Mouse (Mus musculus) kidney, embryonic 14.5 days (tissue): ENCODE data around the gene Sepsecs. TPM values are rescaled to one million over a fixed set of nuclear protein-coding genes. Genes with fewer than 3 reads are reported as not detected.
A peak's percentile ranks its signal among the peaks of the same experiment; 100 is the strongest.

Experiments used
- ATAC-seq: fragments of 200-750 bp; cut with Nextera tagmentation; 2 replicates; pipeline ENCODE4 v1.8.0; 2017; ENCODE audit warnings: moderate number of reproducible peaks, mild to moderate bottlenecking, moderate TSS enrichment, moderate library complexity; ENCODE audit not compliant: low FRiP score, low TSS enrichment
- H3K27ac ChIP-seq: fragments of 300-500 bp; sonication (generic); 2 replicates; pipeline ENCODE4 v1.5.1; 2014; ENCODE audit warnings: low read depth, mild to moderate bottlenecking, low read length, moderate library complexity, mixed read lengths
- H3K27me3 ChIP-seq: fragments of 300-500 bp; sonication (generic); 2 replicates; pipeline ENCODE4 v1.6.1; 2014; ENCODE audit warnings: mild to moderate bottlenecking, low read length; ENCODE audit not compliant: control insufficient read depth, insufficient read depth
- H3K36me3 ChIP-seq: fragments of 300-500 bp; sonication (generic); 2 replicates; pipeline ENCODE4 v1.6.1; 2014; ENCODE audit warnings: low read length, mixed read lengths; ENCODE audit not compliant: control insufficient read depth, insufficient read depth
- H3K4me1 ChIP-seq: fragments of 300-500 bp; sonication (generic); 2 replicates; pipeline ENCODE4 v1.6.1; 2014; ENCODE audit warnings: low read length, mixed read lengths; ENCODE audit not compliant: control insufficient read depth, insufficient read depth
- H3K4me2 ChIP-seq: fragments of 300-500 bp; sonication (generic); replicated peaks from 2 replicates; pipeline ENCODE4 v1.6.1; 2014; ENCODE audit warnings: low read depth, mild to moderate bottlenecking, low read length
- H3K4me3 ChIP-seq: fragments of 300-500 bp; sonication (generic); 2 replicates; pipeline ENCODE4 v1.5.1; 2014; ENCODE audit warnings: mild to moderate bottlenecking, low read length
- H3K9ac ChIP-seq: fragments of 300-500 bp; sonication (generic); 2 replicates; pipeline ENCODE4 v1.6.1; 2014; ENCODE audit warnings: low read depth, mild to moderate bottlenecking, low read length, moderate library complexity
- H3K9me3 ChIP-seq: fragments of 300-500 bp; sonication (generic); 2 replicates; pipeline ENCODE4 v1.6.1; 2016; ENCODE audit warnings: low read length; ENCODE audit not compliant: control insufficient read depth
- WGBS: fragments of 180-500 bp; shearing (Covaris S2); extraction: QIAGEN DNeasy Blood & Tissue Kit; methylation state at CpG from one replicate; pipeline ENCODE4 v1.1.7; 2014; 5-methylcytosine and 5-hydroxymethylcytosine counted together
- polyA plus RNA-seq: library from polyadenylated mRNA; unstranded; fragments of >200 nt; fragmentation: Nextera tagmentation; extraction: Ambion mirVana; gene quantifications from 2 replicates; pipeline ENCODE4 v1.2.1, GENCODE M21; 2014

The Sepsecs gene
- polyA plus RNA-seq, 1 experiment from 2014 or later, result 9.2 TPM

GRCm38 (mm10) chr5:52636025-52636755 is 33.3 kb downstream of the Sepsecs start:
- 57% methylated on average over 11 of the region's 11 CpGs for WGBS
- Histone ChIP-seq H3K9me3 (no peaks in the 10 kb centered on the region), H3K4me2 (no peak overlapping the region), H3K9ac (no peak overlapping the region), H3K4me3 (no peak overlapping the region), H3K27me3 (no peaks in the 10 kb centered on the region), H3K36me3 (no peaks in the 10 kb centered on the region; the same call in 1 of the 2 replicates), H3K27ac (no peak overlapping the region), H3K4me1 (no peaks in the 10 kb centered on the region)
- ATAC-seq, result no peak

GRCm38 (mm10) chr5:52634017-52634416 is 35.5 kb downstream of the Sepsecs start:
- Histone ChIP-seq H3K27me3 (no peaks in the 10 kb centered on the region), H3K4me2 (no peak overlapping the region), H3K27ac (no peak overlapping the region), H3K9ac (no peak overlapping the region), H3K4me1 (no peaks in the 10 kb centered on the region), H3K9me3 (no peaks in the 10 kb centered on the region), H3K4me3 (no peak overlapping the region), H3K36me3 (no peaks in the 10 kb centered on the region)
- ATAC-seq, result peak; percentile 26; the same call in 1 of the 2 replicates
- WGBS, result 28% methylated on average over 8 of the region's 8 CpGs

- no peak for ATAC-seq
- WGBS, result 96% methylated on average over 1 of the region's 1 CpGs
These were observed 39.0 kb downstream of the Sepsecs start for GRCm38 (mm10) chr5:52630541-52630940.

GRCm38 (mm10) chr5:52629214-52629613 is 40.3 kb downstream of the Sepsecs start:
- H3K4me3 ChIP-seq, result no peak overlapping the region
- no peak for ATAC-seq
- no peak overlapping the region for H3K9ac ChIP-seq
- H3K27ac ChIP-seq, result no peak overlapping the region
- peaks cover 6% of the 10 kb centered on the region; the same call in 1 of the 2 replicates for H3K4me1 ChIP-seq
- no peaks in the 10 kb centered on the region for H3K9me3 ChIP-seq
- no peaks in the 10 kb centered on the region for H3K27me3 ChIP-seq
- H3K4me2 ChIP-seq, result no peak overlapping the region
- 82% methylated on average over 6 of the region's 6 CpGs for WGBS
- no peaks in the 10 kb centered on the region for H3K36me3 ChIP-seq

More at GRCm38 (mm10) chr5:52630541-52630940, 39.0 kb downstream of the Sepsecs start:
- H3K4me1 ChIP-seq, result peaks cover 6% of the 10 kb centered on the region; the same call in 1 of the 2 replicates
- H3K9ac ChIP-seq, result no peak overlapping the region
- no peak overlapping the region for H3K4me3 ChIP-seq
- no peak overlapping the region for H3K27ac ChIP-seq
- no peak overlapping the region for H3K4me2 ChIP-seq
- no peaks in the 10 kb centered on the region for H3K27me3 ChIP-seq
- no peaks in the 10 kb centered on the region for H3K9me3 ChIP-seq
- no peaks in the 10 kb centered on the region for H3K36me3 ChIP-seq

- H3K9ac ChIP-seq, result no peak overlapping the region
- no peak overlapping the region for H3K4me3 ChIP-seq
- H3K9me3 ChIP-seq, result no peaks in the 10 kb centered on the region
- peaks cover 6% of the 10 kb centered on the region; the same call in 1 of the 2 replicates for H3K4me1 ChIP-seq
- ATAC-seq, result no peak
- no peaks in the 10 kb centered on the region for H3K36me3 ChIP-seq
- H3K27ac ChIP-seq, result no peak overlapping the region
- H3K27me3 ChIP-seq, result no peaks in the 10 kb centered on the region
- WGBS, result 73% methylated on average over 3 of the region's 3 CpGs
- H3K4me2 ChIP-seq, result no peak overlapping the region
These were observed 40.7 kb downstream of the Sepsecs start for GRCm38 (mm10) chr5:52628783-52629182.

GRCm38 (mm10) chr5:52627713-52628112 is 41.8 kb downstream of the Sepsecs start:
- no peak overlapping the region for H3K4me2 ChIP-seq
- ATAC-seq, result no peak; the same call in 1 of the 2 replicates
- no peak overlapping the region for H3K4me3 ChIP-seq
- no peak overlapping the region for H3K9ac ChIP-seq
- WGBS, result 73% methylated on average over 8 of the region's 8 CpGs
- peaks cover 6% of the 10 kb centered on the region; the same call in 1 of the 2 replicates for H3K4me1 ChIP-seq
- no peaks in the 10 kb centered on the region for H3K27me3 ChIP-seq
- H3K9me3 ChIP-seq, result no peaks in the 10 kb centered on the region
- H3K27ac ChIP-seq, result no peak overlapping the region
- no peaks in the 10 kb centered on the region for H3K36me3 ChIP-seq

DNA sequence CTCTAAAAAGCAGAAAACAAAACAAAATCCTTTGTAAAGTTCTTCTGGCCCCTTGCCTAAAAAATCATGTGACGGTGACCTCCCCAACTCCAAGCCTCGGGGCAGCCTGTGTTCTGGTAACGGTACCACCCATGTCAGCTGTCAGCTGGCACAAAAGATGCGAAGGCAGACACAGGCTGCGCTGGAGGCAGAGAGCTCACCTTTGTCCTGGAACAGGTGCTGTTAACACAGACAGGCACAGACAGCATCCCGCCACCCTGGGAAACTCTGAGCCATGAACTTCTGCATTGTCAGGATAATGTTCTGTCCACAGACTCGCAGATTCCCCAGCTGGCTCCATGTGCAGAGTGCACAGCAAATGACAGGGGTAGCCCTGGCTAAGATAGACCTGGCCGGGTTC is 43.4 kb downstream of the Sepsecs start:
- Histone ChIP-seq H3K4me1 (peaks cover 6% of the 10 kb centered on the region; the same call in 1 of the 2 replicates), H3K27ac (no peak overlapping the region; the same call in 1 of the 2 replicates), H3K4me2 (no peak overlapping the region; the same call in 1 of the 2 replicates), H3K27me3 (no peaks in the 10 kb centered on the region), H3K9ac (no peak overlapping the region; the same call in 1 of the 2 replicates), H3K4me3 (no peak overlapping the region), H3K36me3 (no peaks in the 10 kb centered on the region), H3K9me3 (no peaks in the 10 kb centered on the region)
- no peak; the same call in 1 of the 2 replicates for ATAC-seq
- whole genome bisulfite sequencing, result 43% methylated on average over 8 of the region's 8 CpGs

DNA sequence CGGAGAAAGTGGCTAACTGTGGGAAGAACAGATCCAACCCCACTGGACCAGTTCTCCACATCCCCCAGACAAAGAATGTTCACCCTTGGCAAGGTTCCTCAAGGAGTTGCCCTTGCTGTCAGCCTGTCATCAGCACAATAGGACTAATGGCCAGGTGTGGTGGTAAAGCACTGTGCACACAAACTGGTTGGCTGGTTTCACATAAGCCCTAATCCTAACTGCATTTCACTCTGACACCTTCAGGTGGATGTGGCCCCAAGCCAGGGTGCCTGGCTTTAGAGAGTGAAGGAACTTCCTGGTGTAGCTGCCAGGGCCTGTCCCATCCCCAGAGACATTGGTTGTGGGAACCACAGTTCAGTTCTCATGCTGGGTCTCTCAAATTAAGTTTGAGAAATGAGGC is 44.6 kb downstream of the Sepsecs start:
- H3K4me1 ChIP-seq, result peaks cover 6% of the 10 kb centered on the region; the same call in 1 of the 2 replicates
- no peak overlapping the region for H3K9ac ChIP-seq
- no peak overlapping the region for H3K27ac ChIP-seq
- no peaks in the 10 kb centered on the region for H3K9me3 ChIP-seq
- WGBS, result 89% methylated on average over 1 of the region's 1 CpGs
- H3K4me3 ChIP-seq, result no peak overlapping the region
- no peak overlapping the region for H3K4me2 ChIP-seq
- no peaks in the 10 kb centered on the region for H3K36me3 ChIP-seq
- no peak for ATAC-seq
- no peaks in the 10 kb centered on the region for H3K27me3 ChIP-seq

DNA sequence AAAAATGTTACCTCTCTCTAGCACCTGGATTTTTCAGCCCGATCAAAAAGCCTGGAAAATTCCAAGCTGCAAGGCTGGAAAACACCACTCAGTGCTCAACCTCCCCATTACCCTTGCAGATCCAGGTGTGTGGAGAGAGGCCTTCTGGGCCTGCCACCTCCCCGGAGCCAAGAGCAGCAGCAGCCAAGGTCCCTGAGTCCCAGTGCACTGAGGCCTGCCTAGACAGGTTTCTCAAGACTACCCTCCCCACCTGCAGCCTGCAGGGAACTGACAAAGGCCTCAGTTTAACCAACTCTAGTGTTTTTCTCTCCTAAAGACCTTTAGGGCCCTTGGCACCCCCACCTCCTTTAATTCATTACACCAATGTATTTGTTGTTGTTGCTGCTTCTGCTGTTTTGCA is 46.4 kb downstream of the Sepsecs start:
- WGBS, result 86% methylated on average over 2 of the region's 2 CpGs
- Histone ChIP-seq H3K27ac (no peak overlapping the region), H3K27me3 (no peaks in the 10 kb centered on the region), H3K4me3 (no peak overlapping the region), H3K4me1 (peaks cover 9% of the 10 kb centered on the region; the same call in 1 of the 2 replicates), H3K9me3 (no peaks in the 10 kb centered on the region), H3K9ac (no peak overlapping the region), H3K4me2 (no peak overlapping the region), H3K36me3 (no peaks in the 10 kb centered on the region)
- no peak for ATAC-seq
